Mouse (Mus musculus) CD4-positive, CD25-positive, alpha-beta regulatory T cell, adult 2 months (primary cell): ENCODE results near the gene Cdc42ep1.

ENCODE experiments used
- DNase-seq: peaks from one replicate; pipeline ENCODE4 v3.0.0-alpha.2; 2012; ENCODE audit warnings: low read depth, low spot score

The Cdc42ep1 gene

DNA sequence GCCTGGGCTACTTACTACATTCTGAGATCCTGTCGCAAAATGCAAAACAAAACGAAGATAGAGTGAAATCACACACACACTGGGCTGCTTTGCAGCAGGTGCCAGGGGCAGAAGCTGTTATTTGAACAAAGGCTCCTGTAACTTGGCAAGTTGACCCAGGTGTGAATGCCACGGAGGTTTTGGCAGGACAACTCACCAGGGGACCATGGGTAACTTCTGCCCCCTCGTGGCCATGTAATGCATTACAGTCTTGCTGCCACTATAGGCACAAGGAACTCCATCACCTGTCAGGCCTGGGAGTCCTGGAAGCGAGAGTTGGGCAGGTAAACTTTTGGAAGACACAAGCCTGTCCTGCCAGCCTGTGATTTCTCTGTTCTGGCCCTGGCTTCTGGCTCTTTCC is 6.0 kb downstream of the Cdc42ep1 start:
- peak; percentile 89 for DNase-seq

DNA sequence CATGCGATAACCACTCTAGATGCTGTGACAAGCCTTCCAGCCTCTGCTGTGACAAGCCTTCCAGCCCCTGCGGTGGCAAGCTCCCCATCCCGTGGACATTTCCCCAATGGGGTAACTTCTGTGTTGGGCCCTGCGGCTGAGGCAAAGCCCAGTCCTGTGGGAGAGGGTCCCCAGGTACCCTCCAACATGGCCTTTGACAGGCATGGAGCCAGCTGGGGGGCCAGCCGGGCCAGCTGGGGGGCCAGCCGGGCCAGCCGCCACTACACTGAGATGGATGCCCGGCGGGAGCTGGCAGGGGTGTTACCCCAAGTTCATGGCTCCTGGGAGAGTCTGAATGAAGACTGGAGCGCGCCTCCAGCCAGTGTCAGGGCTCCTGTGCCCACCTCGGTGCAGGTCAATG is 7.1 kb downstream of the Cdc42ep1 start:
- DNase-seq, result no peak

DNA sequence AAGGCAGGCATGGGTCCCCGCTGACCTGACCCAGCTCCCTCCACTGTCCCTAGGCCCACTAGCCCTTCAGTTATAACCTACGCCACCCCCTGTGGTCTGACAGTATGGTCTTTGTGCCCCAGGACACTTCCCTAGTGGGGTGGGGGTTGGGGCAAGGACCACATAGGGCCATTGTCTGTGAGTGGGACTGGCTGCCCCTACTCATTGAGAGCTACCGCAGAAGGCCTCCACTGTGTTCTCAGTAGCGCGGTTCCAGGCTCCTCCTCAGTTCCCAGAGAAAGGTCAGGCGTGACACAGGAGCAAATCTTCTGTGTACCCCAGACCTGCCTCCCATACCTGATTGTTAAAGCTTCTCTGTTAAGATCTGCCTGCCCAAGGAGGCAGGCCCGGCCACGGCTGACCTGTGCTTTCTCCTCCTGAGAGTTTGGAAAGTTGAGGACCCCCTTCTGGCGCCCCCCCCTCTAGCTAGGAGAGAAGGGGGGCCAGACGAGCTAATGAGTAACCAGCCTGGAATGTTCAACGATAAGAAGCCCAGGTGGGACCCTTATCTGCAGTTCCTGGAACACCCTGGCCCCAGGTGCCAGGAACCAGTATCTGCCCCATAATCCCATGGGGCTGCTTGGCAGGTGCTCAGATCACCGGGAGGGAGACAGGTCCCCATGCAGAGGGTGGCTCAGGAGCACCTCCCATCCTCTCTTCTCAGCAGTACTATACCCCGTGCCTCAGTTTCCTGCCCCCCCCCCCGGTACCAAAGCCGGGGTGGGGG is 7.8 kb downstream of the Cdc42ep1 start:
- no peak for DNase-seq

DNA sequence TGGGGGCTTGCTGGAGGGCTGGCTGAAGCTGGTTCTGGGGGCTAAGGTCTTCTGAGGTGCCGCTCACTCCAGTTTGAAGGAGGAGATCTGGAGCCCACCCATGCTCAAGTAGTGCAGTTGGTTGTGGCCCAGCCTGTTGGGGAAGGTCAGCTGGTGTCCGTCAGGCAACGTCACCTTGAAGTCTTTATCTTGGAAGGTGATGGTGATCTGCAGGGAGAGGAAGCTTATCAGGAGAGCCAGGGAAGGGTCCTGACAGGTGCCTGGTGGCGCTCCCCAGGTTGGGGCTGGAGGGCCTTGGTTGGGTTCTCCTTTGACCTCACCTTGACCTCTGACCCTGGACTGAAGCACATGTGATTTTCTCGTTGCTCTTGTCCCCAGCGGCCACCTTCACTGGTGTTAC is 8.5 kb downstream of the Cdc42ep1 start:
- DNase-seq, result no peak

DNA sequence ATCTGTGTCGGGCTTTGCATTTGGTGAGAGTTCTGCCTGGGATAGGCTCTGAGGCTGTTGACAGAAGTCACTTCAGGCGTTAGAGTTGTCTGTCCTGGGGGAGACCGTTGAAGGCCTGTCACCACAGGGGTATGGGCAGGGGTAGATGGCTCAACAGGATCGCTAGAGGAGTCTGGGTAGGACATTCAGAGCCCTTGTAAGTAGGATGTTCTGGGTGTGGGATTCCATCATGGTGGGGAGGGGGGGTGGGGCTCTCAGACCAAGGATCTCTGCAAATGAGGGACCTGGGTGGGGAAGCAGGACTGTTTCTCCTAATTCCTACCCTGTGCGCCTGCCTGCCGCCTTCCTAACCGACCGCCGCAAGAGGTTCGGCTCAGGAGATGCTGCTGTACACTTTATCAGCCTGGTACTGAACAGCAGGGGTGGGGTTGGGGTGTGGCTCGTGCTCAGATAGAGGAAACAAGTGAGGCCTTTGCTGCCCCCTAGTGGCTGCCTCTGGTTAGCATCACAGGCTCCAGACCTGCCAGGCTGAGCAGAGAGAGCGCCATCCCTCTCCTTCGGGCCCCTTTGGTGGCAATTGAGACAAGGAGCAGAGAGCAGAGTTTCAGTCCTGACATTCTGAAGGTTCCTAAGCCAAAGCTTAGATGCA is 9.2 kb downstream of the Cdc42ep1 start:
- DNase-seq, result peak; percentile 94

DNA sequence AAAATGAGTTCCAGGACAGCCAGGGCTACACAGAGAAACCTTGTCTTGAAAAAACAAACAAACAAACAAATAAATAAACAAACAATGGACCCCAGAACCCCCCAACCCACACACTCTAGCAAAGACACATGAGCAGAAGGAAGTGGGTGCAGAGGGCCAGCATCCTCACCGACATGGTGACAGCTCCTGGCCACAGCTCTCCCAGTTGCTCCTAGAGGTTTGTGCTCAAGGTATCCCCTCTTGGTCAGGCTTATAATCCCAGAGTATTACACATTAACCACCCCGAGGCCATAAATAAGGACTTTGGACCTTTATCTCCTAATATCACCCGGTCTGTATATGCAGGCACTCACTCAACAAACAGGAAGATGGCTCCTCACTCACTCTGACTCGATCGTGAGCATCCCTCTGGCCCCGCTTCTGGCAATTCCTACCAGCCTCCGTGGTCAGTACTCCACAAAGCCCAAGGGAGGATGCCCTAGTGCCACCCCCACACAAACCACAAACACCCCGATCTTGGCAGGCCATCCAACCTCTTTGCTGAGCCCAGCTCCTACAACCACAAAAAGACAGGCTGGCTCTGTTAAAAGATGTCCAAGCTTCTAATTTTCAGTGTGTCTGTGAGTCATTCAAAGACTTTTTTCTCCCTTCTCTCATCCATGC is 13.0 kb downstream of the Cdc42ep1 start, which contains the start of gene Lgals2:
TSS of gene Lgals2 (minus strand) at position 227 of the 663 bp plus-strand sequence.
- no peak for DNase-seq

DNA sequence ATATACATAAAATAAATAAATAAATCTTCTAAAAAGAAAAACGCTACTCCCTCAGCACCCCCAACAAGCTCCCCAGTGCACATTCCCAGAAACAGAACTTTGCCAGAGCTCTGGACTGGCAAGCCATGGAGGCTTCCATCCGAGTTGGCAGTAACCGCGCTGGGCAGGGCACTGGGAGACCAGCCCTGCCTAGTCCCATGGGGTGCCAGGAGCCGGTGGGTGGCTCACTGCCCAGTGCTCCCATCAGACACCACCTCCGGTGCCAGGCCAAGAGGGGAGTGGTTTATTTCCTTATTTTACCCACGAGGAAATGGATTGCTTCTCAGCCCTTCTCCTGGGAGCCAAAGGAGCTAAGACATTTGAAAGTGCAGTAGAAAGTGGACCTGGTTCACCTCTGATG is 14.6 kb downstream of the Cdc42ep1 start:
- no peak for DNase-seq

DNA sequence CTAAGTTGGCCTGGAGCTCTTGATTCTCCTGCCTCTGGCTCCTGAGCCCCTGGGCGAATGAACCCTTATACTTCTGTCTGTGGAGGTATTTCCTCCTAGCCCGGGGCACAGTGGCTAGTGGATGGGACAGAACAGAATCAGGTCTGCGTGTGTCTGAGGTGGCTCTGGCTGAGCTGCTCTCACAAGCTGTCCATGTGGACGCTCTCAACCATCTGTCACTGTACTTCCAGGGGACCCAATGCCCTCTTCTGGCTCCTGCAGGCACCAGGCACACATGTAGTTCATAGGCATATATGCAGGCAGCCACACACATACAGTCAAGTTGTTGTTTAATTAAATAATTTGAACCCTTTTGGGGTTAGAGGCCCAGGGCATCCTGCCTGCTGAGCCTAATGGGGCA is 16.9 kb downstream of the Cdc42ep1 start:
- DNase-seq, result no peak

DNA sequence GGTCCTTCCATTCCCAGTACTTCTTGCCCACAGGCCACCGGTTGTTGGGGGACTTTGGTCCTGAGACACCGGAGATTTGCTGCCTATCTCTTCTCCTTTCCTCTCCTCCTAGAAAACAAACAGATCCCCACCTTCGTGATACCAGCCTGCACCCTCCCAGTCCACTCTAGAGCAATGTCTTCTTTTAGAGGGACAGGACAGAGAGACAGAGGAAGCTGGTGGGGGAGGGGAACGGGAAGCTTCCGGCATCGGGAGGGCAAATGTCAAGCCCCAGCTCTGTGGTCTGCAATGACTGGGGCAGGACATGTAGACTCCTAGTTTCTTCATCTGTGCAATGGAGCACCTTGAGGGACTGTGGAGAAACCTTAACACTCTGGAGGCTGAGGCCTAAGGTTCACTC is 17.3 kb downstream of the Cdc42ep1 start:
- DNase-seq, result peak; percentile 62

DNA sequence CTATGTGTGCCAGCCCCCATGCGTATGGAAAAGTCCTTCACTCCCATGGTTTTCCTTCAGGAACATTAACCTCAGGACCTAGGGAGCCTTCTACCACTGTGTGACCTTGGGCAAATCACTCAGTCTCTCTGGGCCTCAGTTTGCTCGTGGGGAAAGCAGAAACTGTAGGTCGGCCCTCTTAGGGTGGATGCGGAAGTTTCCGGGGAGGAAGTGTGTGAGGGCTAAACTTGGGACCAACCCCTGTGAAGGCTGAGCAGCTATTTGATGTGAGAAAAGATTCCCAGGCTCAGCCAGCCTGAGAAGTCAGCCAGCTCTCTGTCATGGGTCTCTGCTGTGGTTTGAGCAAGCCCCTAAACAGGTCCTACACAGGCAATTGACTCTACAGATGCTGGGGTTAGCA is 19.9 kb downstream of the Cdc42ep1 start:
- no peak for DNase-seq

DNA sequence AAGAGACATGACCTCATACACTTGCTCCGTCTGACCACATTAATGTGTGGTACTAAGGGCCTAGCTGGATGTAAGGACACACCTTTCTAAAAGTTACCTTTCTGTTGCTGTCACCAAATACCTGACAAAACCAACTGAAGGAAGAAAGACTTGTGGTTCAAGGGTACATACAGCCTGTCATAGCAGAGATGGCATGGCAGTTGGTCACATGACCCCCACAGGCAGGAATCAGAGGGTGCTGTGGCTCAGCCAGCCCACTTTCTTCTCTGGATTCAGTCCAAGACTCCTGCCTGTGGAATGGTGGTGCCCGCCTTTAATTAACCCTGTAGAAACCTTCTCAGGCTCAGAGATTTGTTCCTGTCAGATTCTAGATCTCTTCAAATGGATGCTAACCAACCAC is 20.7 kb downstream of the Cdc42ep1 start:
- DNase-seq, result no peak

DNA sequence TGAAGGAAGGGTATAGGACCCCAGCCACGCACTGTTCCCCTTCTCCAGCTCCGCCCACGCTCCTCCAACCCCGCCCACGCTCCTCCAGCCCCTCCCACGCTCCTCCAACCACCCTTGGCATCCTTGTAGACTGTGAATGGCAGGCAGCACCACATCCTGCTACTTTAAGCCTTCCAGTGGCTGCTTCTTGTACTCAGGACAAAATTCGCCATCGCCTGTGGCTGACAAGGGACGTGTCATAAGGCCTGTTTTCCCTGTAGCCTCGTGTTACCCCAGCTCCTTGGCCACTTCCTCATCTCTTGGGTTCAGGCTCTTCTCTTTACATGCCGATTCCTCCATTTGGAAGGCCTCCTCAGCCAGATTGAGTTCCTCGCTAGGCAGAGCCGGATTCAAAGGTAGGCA is 21.4 kb downstream of the Cdc42ep1 start:
- no peak for DNase-seq

DNA sequence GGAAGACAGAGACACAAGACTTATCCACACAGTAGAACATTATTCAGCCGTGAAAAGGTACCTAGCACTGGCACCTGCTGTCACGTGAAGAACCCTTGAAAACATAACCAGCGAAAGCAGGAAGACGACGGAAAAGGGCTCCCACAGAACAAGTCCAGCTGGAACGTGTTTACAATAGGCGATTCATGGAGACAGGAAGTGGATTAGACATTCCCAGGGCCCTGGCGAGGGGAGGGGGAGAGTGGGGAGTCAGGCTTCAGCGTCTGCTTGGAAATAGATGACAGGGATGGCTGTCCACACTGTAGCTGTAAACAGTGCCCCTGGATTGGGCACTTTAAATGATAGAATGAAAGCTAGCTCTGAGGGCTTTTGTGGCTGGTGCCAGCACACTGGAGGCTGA is 26.0 kb downstream of the Cdc42ep1 start:
- no peak for DNase-seq

DNA sequence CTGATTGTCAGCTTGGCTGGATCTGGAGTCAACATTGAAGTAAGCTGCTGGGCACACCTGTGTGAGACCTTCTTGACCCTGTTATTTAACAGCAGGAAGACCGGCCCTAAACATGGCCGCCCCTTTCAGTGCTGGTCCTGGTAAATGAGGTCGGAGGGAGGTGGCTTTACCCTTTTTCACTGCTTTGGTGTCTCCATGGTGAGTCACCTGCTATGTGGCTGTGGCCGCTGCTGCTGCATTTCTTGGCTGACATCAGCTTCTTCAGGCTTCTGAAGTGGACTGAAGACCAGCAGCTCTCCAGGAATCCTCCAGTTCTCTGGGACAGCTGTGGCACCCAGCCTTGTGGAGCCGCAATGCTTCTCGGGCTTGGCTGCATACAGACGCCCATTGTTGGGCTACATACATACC is 26.4 kb downstream of the Cdc42ep1 start:
- no peak for DNase-seq

DNA sequence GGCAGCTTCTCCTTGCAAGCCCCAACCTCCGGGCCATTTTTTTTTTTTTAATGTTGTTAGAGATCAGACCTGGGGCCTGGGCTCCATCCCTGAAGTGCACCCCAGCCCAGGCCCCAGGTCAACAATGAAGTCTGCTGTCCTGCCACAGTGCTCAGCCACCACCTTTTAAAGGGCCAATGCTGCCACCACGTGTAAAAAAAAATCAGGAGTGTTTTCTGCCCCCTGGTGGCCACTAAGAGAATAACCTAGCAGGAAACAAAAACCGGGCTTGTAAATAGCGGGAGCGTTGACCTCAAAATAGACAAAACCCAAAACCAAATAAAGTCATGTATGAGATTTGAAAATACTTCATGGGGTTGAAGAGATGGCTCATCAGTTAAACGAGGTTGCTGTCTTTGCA is 27.4 kb downstream of the Cdc42ep1 start:
- DNase-seq, result peak; percentile 81

DNA sequence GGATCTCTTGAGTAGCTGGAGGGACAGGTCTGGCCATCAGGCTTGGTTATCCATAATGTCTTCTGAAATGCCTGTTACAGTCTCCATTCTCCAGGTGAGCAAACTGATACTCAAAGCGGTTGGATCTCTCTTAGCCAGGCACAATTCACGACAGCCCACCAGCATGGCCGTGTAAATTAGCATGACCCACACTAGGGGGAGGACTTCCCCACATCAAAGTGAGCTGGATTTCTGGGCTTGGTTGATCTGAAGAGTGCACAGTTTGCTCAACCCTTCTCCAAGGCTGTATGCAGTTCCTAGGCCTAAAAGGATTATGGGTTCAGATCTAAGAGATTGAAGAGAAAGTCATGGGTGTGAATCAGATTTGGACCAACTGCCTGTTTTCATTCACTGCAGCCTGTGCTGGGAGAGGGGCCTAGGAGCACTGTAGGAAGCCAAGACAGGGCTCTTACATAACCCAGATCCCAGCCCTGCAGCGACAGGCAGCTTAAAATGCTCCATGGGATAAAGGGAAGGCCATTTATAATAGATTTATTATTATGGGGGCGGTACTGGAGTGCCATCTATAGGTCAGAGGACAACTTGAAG is 29.7 kb downstream of the Cdc42ep1 start:
- DNase-seq, result no peak

DNA sequence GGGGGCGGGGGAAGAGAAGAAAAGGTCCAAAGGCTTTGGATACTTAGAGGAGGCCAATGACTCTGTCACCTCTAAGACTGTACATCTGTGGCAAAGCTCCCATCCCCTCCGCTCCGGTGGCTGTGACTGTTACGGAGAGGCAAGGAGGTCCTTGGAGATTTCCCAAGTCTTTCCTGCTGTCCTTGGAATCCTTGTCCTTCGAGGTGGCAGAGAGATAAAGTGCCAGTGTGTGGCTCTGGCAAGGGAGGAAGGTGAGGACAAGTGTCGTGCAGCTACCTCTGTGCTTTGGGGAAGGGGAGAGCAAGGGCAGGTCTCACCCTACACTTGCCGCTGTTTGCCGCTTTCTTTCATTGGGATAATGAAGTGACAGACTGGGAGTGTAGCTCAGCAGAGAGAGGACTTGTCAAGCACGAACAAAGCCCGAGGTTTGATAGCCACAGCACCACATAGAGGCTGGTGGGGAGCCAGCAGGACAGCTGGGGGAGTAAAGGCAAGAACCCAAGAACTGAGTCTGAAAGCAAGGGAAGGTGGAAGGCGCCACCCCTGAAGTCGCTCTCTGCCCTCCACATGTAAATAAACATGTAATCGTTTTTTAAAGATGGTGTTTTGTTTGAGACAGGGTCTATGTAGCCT is 31.5 kb downstream of the Cdc42ep1 start:
- DNase-seq, result no peak

DNA sequence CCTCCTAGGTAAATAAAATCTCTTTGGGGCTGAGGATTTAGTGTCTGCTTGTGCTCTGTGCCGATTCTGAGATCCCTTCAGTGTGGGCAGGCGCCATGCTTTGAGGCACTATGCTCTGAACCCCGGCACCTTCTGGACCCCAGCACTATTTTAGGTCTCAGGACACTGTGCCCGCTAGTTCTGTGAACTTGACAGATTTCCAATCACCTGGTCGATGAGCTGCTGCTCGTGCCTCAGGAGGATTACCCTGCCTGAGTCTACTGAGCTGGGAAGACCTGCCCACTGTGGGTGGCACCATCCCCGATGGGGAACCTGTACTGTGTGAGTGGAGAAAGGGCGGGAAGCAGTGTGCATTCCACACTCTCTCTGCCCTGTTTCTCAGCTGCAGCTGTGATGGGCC is 32.6 kb downstream of the Cdc42ep1 start:
- no peak for DNase-seq

DNA sequence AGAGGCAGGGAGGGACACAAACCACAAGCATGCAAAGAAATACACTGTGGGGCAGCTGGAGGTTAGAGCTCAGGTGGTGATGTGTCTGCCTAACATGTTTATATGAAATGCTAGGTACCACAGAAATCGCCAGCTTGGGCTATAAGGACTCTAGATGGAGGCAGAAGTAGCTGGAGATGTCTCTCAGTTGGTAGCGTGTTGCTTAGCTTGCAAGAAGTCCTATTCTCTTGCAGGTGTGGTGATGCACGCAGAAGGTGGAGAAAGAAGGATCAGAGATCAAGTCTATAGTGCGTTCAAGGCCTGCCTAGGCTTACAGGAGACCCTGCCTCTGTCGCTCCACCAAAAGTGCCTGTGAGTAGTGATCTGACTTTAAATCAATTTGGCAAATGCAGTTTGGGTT is 33.1 kb downstream of the Cdc42ep1 start:
- no peak for DNase-seq

DNA sequence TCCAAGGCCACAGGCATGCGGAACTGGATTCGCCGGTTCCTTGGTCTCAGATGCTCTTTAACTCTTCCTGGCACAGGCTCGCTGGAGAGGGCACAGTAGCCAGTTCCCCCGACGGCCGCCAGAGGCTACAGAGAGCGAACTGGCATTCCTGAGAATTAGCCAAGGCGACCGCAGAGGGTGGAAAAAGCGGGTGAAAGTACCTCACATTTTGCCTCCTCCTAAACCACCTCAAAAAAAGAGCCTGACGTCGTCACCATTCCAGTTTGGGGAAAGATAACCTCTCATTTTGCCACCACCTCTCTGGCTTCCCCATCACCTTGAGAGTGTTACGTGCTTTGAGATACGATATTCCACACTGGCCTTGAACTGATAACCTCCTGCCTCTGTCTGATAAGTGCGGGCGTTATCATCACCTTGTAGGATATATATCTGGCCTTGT is 33.9 kb downstream of the Cdc42ep1 start:
- DNase-seq, result peak; percentile 74

DNA sequence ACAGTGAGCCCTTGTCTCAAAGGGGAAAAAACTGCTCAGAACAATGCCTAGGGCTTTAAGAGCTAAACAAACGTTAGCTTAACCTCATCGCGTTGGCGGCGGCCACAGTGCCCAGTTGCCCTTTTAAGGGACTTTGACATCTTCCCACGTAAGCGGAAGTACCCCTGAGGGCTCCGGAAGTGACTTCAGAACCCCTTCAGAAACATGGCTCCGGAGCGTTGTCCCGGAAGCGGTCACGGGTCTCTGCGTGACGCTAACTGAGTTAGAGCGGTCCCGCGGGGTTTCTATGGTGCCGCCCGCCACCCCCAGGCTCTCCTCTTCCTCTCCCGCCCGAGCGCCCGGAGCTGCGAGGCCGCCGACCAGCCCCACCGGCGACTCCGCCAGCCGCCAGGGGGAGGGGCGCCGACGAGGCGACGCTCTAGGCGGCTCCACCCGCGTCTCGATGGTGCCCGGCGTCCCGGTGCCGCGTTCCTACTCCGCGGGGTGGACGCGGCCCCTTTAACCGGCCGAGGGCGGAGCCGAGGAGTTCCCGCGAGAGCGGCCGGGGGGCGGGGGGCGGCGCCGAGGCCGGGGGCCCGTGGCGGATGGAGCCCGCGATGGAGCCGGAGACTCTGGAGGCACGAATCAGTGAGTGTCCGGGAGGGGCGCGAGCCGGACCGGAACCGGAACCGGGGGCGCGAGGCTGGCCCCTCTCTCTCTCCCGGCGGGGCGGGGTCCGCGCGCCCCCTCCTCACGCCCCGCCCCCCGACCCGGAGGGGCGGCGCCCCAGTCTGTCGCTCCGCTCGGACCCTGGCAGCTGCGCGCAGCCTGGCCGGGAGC is 34.8 kb downstream of the Cdc42ep1 start, which contains the start of gene Gga1:
TSS of gene Gga1 (plus strand) at position 200 of the 819 bp plus-strand sequence.
- peak; percentile 97 for DNase-seq
